Mouse (Mus musculus): ENCODE measurements at regions not wholly inside any gene's neighbourhood (a gene's known extent, or its start where the extent isn't known, plus 50 kb on each side); places are given as distances from the start of the nearest gene placed in this dataset.

DNA sequence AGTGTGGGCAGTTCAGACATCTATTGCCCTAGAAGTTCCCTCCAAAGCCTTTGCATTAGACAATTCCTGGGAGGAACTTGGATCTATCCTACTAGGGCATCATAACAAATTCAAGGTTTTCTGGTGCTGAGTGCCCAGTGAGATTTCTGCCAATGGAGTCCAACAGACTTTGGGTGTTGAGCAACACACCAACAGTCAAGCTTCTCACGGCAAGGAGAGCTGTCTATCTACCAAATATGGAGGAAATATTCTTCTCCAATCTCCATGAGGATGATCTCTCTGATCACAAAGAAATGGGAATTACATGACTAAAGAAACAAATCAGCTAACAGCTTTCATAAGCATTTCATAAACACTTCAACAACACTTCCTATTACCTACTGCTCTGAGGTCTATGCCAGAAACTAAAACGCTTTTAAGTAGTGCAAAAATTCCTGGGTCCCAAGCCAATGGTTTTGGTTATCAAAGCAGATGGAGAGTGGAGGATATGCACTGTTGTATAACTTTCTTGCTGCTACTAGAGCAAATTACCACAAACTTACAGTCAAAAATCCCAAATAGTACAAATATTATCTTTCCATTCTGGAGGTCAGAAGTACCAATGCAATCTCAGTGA lies 351.8 kb upstream of the Atp2b1 start:
- CTCF ChIA-PET = no interaction called here

DNA sequence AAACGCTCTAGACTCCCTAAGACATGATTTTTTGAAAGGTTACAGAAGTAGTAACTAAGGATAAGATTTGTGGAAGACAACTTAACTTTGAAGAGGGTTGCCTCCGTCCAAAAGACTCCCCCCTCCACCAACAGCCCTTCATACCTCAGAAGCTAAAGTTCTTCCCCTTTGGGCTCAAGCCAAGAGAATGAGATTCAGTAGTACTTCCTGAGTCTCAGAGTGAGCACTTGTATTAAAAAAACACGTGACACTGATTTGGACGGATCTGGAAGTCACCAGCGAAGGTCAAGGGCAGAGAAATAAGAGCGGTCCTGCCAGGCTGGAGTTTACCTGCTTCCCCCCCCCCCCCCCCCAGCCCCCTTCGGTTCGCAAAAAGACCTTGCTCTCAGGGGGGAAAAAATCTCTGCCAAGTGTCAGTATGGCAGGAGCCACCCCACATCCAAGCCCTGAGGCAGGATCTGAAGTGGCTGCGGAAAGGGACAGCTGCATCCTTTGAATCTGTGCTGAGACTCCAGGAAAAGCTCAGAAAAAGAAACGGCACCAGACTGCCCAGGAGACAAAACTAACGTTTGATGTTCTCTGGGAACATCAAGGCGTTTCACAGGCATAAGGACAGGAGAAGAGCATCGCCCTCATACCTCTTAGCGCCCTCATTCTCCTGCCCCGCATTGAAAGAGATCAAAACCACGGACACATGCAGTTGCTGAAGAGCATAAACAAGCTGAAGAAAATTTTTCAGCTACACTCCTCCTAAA lies 341.2 kb upstream of the Atp2b1 start:
- CTCF ChIA-PET = no interaction called here

- CTCF ChIA-PET = no interaction called here
These were observed 337.2 kb upstream of the Atp2b1 start for GRCm38 (mm10) chr10:98577040-98577439.

GRCm38 (mm10) chr10:98584776-98585175 lies 329.4 kb upstream of the Atp2b1 start:
- CTCF ChIA-PET = interaction anchor here (0.6 kb wide), 1 partner anchor 578 kb away, joined by 4 read pairs; no protein-coding TSS in a partner anchor

DNA sequence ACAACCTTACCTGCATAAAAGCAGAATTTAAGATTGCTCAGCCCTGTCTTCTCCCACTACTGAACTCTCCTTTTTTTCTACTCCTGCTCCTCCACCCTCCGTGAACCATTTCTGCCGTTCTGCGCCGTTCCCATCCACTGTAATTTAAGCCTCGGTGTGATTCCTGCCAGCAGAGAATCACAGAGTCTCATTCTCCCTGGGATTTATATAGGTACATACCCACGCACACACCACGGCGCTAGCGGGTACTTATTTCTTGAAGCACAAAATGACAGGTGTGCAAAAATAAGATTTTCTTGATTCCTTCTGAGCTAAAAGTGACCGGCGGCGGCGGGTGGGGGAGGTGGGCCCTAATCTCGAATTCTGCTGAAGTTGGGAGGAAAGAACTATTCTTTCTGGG lies 324.5 kb upstream of the Atp2b1 start:
- CTCF ChIA-PET = no interaction called here

DNA sequence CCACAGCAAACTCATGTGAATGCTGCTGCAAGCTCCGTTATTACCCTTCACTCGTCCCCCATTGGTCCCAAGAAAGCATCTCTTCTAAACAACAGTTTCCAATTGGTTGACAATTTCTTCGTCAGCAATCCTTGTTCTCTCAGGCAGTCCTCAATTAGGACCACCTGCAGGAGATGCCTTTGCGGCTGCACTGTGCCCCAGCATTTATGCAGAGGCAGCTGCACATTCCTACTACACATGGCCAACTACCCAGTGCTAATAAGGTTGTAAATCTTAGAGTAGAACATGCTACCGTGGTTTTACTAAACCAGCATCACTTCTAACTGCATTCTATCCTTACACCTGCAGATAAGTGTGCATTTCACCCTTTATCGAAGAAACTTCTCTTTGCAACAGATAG lies 322.1 kb upstream of the Atp2b1 start:
- CTCF ChIA-PET = no interaction called here

- CTCF ChIA-PET = no interaction called here
These were observed 320.3 kb upstream of the Atp2b1 start for GRCm38 (mm10) chr10:98593910-98594309.

GRCm38 (mm10) chr10:98608221-98608941 lies 305.8 kb upstream of the Atp2b1 start:
- CTCF ChIA-PET = no interaction called here

DNA sequence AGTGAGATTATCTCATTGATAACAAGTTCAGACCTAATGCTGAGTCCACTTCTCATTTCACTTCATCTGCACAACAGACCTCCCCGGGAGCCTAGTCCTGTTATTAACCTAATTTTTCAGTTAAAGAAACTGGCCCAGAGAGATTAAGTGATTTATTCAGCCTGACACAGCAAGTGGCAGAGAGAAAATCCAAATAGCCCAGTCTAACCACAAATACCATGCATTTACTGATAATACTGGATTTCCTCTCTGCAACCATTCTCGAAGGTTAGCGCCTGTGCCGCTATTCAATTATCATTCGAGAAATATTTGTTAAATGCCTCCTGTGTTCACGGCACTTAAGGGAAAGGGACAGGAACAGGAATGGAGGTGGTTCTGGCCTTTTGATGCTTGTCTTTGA lies 303.5 kb upstream of the Atp2b1 start:
- CTCF ChIA-PET = no interaction called here

DNA sequence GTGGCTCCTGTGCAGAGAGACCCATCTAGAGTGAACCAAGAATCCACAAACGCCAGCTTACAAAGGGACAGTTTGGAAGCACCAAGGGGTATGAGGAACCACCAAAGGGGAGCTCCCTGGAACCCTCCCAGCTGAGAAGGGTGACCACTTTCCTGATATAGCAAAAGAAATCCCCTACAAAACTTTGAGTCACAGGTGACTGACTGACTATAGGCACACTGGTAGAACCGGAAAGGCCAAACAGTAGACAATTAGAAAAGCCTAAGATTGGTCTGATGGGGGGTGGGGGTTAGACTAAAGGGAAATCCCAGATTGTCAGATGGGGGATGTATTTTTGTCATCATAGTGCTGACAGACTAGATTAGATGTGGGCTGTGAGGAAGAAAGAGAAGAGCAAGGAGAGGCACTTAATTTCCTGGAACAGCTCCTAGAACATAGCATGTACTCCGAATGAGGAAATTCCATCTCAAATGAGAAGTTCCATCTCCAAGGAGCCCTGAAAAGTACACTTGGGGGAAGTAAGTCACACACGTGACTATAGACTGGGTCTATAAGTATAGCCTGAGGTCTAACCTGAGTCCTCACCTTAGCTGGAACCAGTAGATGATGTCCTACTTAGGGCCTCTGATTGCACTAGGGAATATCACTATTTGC lies 302.4 kb upstream of the Atp2b1 start:
- CTCF ChIA-PET = interaction anchor here (0.7 kb wide), 1 partner anchor 189 kb away, joined by 5 read pairs; no protein-coding TSS in a partner anchor

- CTCF ChIA-PET = no interaction called here
These were observed 295.3 kb upstream of the Atp2b1 start for GRCm38 (mm10) chr10:98618736-98619525.

DNA sequence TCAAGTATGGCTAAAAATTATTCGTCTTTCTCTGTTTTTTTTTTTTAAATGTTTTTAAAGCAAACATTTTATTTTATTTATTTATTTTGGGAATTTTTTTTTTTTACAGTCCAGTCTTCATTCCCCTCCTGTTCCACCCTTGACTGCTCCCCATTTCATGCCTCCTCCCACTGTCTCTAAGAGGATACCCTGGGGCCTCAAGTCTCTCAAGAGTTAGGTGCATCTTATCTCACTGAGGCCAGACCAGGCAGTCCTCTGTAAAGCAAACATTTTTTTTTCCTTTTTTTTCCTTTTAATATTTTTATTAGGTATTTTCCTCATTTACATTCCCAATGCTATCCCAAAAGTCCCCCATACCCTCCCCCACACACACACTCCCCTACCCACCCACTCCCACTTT lies 290.1 kb upstream of the Atp2b1 start:
- CTCF ChIA-PET = no interaction called here

DNA sequence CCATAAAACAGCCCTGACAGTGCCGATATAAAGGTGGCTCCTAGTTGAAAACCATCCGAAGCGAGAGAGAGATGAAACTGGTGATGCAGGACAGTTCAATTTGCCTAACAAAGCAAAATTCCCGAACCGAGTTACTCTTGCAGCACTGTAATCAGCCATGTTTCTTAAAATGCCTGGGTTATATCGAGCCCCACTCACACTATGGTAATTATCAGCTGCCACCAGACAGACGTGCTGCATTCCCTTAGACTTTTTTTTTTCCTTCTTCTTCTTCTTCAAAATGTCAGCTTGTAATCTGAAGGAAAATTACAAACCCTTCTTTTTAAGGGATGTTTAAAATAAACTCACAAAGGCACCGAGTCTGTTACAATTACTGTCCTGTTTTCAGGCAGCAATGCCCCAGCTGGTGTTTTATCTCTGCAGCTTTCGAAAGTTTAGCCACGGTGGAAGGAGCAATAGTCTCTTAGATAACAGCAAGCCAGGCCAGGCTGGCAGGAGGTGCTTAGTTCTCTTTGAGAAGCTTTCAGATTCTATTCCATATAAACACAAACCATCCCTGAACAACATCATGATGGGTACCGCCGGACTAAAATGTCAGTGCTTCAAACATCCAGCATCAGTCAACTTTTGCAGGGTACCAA lies 289.4 kb upstream of the Atp2b1 start:
- CTCF ChIA-PET = no interaction called here

DNA sequence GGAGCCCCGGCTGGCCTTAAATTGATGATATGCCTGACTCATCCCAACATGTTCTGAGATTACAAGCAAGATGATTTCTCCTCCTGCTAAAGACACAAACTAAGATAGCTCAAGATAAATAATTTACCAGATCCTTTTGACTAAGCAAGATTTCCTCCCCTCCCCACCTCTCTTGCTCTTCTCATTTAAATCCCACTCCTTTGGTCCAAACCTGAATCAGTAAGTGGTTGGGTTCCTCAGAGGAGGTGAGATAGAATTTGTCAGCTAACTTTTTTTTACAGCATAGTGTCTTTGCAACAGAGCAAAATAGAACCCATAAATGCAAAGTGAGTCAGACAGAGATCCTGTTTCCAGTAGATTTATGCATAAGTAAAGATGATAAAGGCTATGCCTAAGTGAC lies 286.0 kb upstream of the Atp2b1 start:
- CTCF ChIA-PET = interaction anchor here (0.7 kb wide), 1 partner anchor 47 kb away, joined by 3 read pairs; no protein-coding TSS in a partner anchor

DNA sequence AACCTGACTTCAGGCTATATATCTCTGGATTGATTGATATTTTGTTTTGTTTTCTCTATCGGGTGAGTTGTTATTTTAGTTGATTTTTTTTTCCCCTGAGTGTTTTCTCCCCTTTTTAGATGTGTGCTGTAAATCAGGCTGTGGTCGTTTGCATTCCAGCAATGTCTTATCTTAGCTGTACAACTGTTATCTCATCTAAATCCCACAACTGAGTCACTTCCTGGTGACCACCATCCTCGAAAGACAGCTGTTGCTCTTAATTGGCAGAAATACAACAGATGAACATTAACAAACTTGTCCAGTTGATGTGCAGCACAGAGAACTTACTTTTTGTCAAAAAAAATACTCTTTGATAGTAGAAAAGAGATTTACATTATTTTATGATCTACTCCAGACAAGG lies 285.0 kb upstream of the Atp2b1 start:
- CTCF ChIA-PET = no interaction called here

GRCm38 (mm10) chr10:98637759-98638611 lies 276.2 kb upstream of the Atp2b1 start:
- CTCF ChIA-PET = no interaction called here

DNA sequence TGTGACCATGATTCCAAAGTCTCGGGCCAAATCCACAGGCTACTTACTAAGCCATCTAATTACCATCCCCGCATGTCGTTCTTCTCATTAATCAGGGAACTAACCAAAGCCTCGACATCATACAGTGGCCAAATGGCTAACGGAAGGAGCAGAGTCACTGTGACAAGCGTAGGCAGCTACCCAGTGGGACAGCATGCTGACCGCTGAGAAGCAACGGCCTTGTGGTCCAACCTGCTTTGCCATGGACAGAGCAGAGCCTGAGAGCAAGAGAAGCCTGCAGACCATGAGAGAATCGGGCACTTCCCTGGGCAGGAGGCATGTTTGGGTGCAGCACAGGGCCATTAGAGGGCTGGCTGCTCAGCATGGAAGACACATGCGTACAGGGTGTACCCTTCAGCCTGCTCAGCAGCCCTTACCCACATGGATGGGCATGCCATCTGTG lies 268.5 kb upstream of the Atp2b1 start:
- CTCF ChIA-PET = no interaction called here

- CTCF ChIA-PET = no interaction called here
These were observed 267.8 kb upstream of the Atp2b1 start for GRCm38 (mm10) chr10:98646311-98646999.

GRCm38 (mm10) chr10:98648710-98649245 lies 265.4 kb upstream of the Atp2b1 start:
- CTCF ChIA-PET = no interaction called here

Measured in spleen, embryonic (tissue).